Mouse (Mus musculus) liver, embryonic 16.5 days (tissue): ENCODE measurements around the gene Traf5. TPM values are rescaled to one million over a fixed set of nuclear protein-coding genes. Genes with fewer than 3 reads are reported as not detected.
A peak's percentile ranks its signal among the peaks of the same experiment; 100 is the strongest.

Experiments
- ATAC-seq: fragments of 200-750 bp; cut with Nextera tagmentation; 2 replicates; pipeline ENCODE4 v1.8.0; 2017; ENCODE audit warnings: low read depth, mild to moderate bottlenecking, moderate number of reproducible peaks, moderate library complexity
- H3K27ac ChIP-seq: fragments of 300-500 bp; sonication (generic); 2 replicates; pipeline ENCODE4 v1.5.1; 2014; ENCODE audit warnings: mild to moderate bottlenecking, low read length
- H3K27me3 ChIP-seq: fragments of 300-500 bp; sonication (generic); 2 replicates; pipeline ENCODE4 v1.6.1; 2014; ENCODE audit warnings: low read depth, low read length, mixed read lengths; ENCODE audit not compliant: control insufficient read depth, insufficient read depth
- H3K36me3 ChIP-seq: fragments of 300-500 bp; sonication (generic); 2 replicates; pipeline ENCODE4 v1.6.1; 2014; ENCODE audit warnings: mild to moderate bottlenecking; ENCODE audit not compliant: control insufficient read depth, insufficient read depth
- H3K4me1 ChIP-seq: fragments of 300-500 bp; sonication (generic); 2 replicates; pipeline ENCODE4 v1.6.1; 2014; ENCODE audit warnings: low read depth, low read length, mixed read lengths; ENCODE audit not compliant: control insufficient read depth
- H3K4me2 ChIP-seq: fragments of 300-500 bp; sonication (generic); 2 replicates; pipeline ENCODE4 v1.6.1; 2014; ENCODE audit warnings: low read depth, low read length, mixed read lengths
- H3K4me3 ChIP-seq: fragments of 300-500 bp; sonication (generic); 2 replicates; pipeline ENCODE4 v1.5.1; 2014; ENCODE audit warnings: low read depth, mild to moderate bottlenecking, low read length
- H3K9ac ChIP-seq: fragments of 300-500 bp; sonication (generic); 2 replicates; pipeline ENCODE4 v1.6.1; 2014; ENCODE audit warnings: low read depth, low read length
- H3K9me3 ChIP-seq: fragments of 300-500 bp; sonication (generic); replicated peaks from 2 replicates; pipeline ENCODE4 v1.6.1; 2016; ENCODE audit warnings: low read length; ENCODE audit not compliant: control insufficient read depth
- WGBS: fragments of 180-500 bp; shearing (Covaris S2); extraction: QIAGEN DNeasy Blood & Tissue Kit; methylation state at CpG from one replicate; pipeline ENCODE4 v1.1.7; 2014; ENCODE audit not compliant: insufficient replicate concordance; 5-methylcytosine and 5-hydroxymethylcytosine counted together
- polyA plus RNA-seq: library from polyadenylated mRNA; unstranded; fragments of >200 nt; fragmentation: Nextera tagmentation; extraction: Ambion mirVana; gene quantifications from 2 replicates; pipeline ENCODE4 v1.2.1, GENCODE M21; 2015

Traf5 gene
- polyA plus RNA-seq, 1 experiment from 2014 or later, result 5.3 TPM

DNA sequence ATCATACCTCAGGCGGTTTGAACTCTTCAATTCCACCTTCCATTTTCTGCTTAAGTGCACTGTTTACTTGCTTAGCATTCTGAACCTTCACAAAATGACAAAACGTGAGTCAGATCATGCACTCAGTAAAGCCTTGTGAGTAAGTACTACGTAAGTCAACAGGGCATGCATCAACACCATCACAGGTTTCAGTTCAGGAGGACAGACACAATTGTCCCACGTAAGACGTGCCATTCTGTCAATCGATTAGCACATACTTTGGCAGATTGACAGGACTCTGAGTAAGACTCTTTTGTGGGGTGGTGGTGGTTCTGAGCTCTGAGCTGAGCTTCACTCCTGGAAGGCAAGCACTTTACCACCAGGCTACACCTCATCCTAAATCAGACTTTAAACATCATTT lies 23.9 kb upstream of the Traf5 start:
- 82% methylated on average over 6 of the region's 6 CpGs for WGBS
- Histone ChIP-seq H3K36me3 (peaks cover 32% of the 10 kb centered on the region), H3K4me3 (no peak overlapping the region), H3K4me2 (no peak overlapping the region), H3K27me3 (no peaks in the 10 kb centered on the region), H3K4me1 (peaks cover 11% of the 10 kb centered on the region), H3K9me3 (no peaks in the 10 kb centered on the region), H3K27ac (no peak overlapping the region), H3K9ac (no peak overlapping the region)
- no peak for ATAC-seq

DNA sequence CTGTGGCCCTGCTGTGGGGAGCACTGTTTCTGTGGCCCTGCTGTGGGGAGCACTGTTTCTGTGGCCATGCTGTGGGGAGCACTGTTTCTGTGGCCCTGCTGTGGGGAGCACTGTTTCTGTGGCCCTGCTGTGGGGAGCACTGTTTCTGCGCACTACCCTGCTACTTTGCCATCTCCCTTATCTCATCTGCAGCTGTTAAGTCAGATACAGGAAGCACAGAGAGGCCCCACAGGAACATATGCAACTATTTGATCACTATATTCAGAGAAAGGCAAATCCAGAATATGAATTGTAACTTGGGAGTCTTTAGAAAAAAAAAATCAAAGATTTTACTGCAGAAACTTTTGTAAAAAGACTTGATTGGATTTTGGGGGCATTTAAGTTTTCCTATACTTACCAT lies 23.0 kb upstream of the Traf5 start:
- Histone ChIP-seq H3K9me3 (no peaks in the 10 kb centered on the region), H3K4me1 (peaks cover 11% of the 10 kb centered on the region), H3K4me3 (no peak overlapping the region), H3K36me3 (peaks cover 24% of the 10 kb centered on the region), H3K27ac (no peak overlapping the region), H3K4me2 (no peak overlapping the region), H3K27me3 (no peaks in the 10 kb centered on the region), H3K9ac (no peak overlapping the region)
- peak; percentile 87 for ATAC-seq
- 30% methylated on average over 1 of the region's 1 CpGs for WGBS

DNA sequence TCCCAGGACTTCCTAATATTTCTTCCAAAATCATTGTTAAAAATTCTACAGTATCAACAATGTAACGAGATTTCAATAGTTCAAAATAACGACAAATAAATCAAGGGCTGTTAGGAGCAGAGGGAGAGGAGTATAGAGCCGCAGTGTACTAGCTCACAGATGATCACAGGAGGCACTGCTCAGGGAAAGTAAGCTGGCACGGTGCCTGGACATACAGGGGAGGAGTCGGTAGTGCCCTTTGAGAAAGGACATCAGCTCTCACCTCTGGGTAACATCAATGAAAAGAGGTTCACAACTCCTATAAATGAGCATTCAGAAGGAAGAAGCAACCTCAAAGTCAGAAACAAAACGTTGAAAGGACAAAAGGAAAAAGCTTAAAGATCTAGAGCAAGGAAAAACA lies 16.8 kb upstream of the Traf5 start:
- Histone ChIP-seq H3K4me1 (peaks cover 7% of the 10 kb centered on the region), H3K27me3 (no peaks in the 10 kb centered on the region), H3K4me3 (no peak overlapping the region), H3K9me3 (no peaks in the 10 kb centered on the region), H3K9ac (no peak overlapping the region), H3K36me3 (peaks cover 6% of the 10 kb centered on the region), H3K4me2 (no peak overlapping the region), H3K27ac (no peak overlapping the region)
- ATAC-seq, result 0 out of 2 replicates have a peak, but pooled peaks have one; percentile 47
- 57% methylated on average over 6 of the region's 6 CpGs for WGBS

DNA sequence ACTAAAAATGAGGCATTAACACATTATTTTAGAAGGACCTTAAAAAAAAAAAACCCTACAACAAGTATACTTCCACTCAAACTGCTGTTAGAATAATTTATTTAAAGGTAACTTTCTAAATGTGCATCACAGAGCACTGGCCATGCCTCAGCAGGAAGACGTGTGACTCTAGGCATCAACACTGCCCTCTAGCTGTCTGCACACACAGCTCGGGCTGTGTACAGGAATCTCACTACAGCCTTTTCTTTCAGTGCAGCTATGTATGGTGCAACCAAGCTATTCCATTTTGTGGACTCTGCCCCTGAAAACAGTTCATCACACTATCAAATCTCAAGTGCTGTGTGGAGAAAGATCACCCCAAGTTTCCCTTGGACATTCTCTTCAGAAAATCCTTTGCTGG lies 15.0 kb upstream of the Traf5 start:
- peak; percentile 74 for ATAC-seq
- no peak overlapping the region for H3K27ac ChIP-seq

DNA sequence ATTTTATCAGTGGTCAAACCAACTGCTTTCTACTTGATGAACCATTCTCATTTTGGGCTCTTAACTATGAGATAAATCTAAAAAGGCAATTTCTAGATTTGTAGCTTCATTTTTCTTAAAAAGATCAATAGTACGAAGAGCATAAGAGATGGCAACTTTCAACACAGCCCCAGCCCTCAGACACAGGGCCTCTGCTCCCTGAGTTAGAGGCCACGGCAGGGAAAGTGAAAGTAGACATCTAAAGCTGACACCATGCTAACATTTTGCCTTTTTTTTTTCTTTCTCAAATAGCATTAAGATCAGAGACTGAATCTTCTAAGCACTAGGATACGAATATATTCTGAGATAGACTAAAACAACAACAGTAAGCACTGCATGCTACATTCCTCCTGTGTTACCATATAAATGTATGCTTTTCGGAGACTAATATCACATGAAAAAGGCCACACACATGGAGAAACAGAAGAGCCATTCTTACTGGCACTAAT lies 13.6 kb upstream of the Traf5 start:
- Histone ChIP-seq H3K9ac (no peak overlapping the region), H3K4me2 (no peak overlapping the region), H3K27me3 (no peaks in the 10 kb centered on the region), H3K4me3 (no peak overlapping the region), H3K27ac (no peak overlapping the region), H3K9me3 (no peaks in the 10 kb centered on the region), H3K36me3 (peaks cover under 1% of the 10 kb centered on the region), H3K4me1 (peaks cover 14% of the 10 kb centered on the region)
- no peak for ATAC-seq
- 74% methylated on average over 4 of the region's 4 CpGs for WGBS

More for the DNA sequence above, 15.0 kb upstream of the Traf5 start:
- Histone ChIP-seq H3K9me3 (no peaks in the 10 kb centered on the region), H3K4me2 (no peak overlapping the region), H3K9ac (no peak overlapping the region), H3K4me1 (peaks cover 10% of the 10 kb centered on the region), H3K27me3 (no peaks in the 10 kb centered on the region), H3K36me3 (peaks cover 4% of the 10 kb centered on the region), H3K4me3 (no peak overlapping the region)
- WGBS, result 13% methylated on average over 2 of the region's 2 CpGs

DNA sequence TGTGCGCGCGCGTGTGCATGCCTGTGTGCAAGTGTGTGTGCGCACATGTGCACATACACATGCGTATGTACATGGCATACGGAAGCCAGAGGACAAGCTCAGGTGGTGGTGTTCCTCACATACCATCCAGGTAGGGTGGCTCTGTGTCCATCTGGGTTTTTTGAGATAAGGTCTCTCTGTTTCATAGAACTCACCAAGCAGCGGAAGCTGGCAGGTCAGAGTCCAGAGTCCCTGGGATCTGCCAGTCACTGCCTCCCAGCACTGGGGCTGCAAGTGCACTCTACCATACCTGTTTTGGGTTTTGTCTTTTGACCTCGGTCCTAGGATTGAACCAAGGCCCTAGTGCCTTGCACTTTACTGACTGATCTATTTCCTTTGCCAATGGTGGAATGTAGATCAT lies 11.7 kb upstream of the Traf5 start:
- peak overlapping the region; percentile 44 for H3K27ac ChIP-seq
- H3K27me3 ChIP-seq, result no peaks in the 10 kb centered on the region
- no peak overlapping the region for H3K4me3 ChIP-seq
- peak; percentile 63 for ATAC-seq
- H3K9me3 ChIP-seq, result no peaks in the 10 kb centered on the region
- peaks cover 12% of the 10 kb centered on the region for H3K4me1 ChIP-seq
- whole genome bisulfite sequencing, result 92% methylated on average over 9 of the region's 9 CpGs
- peaks cover 6% of the 10 kb centered on the region for H3K36me3 ChIP-seq
- H3K9ac ChIP-seq, result no peak overlapping the region
- no peak overlapping the region for H3K4me2 ChIP-seq

DNA sequence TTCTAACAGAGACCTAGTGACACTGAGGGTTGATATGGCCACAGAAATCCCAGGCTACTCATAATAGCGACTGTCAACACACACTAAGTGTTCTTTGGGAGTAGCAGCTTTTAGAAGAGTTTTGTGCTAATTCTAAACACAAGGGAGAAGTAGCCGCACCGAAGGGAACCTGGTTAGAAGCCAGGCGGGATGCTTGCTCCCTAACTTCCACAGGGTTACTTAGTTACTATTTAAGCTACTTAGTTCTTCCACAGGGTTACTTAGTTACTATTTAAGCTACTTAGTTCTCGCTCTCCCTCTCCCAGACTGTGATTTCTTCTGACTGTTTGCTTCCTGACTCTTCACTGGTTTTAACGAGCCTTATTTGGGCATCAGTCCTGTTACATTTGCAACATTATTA lies 10.8 kb upstream of the Traf5 start:
- Histone ChIP-seq H3K4me2 (no peak overlapping the region), H3K36me3 (peaks cover 6% of the 10 kb centered on the region), H3K4me1 (peaks cover 12% of the 10 kb centered on the region), H3K27ac (no peak overlapping the region; the same call in 1 of the 2 replicates), H3K4me3 (no peak overlapping the region), H3K9me3 (no peaks in the 10 kb centered on the region), H3K27me3 (no peaks in the 10 kb centered on the region), H3K9ac (no peak overlapping the region)
- no peak for ATAC-seq
- WGBS, result 69% methylated on average over 6 of the region's 6 CpGs

DNA sequence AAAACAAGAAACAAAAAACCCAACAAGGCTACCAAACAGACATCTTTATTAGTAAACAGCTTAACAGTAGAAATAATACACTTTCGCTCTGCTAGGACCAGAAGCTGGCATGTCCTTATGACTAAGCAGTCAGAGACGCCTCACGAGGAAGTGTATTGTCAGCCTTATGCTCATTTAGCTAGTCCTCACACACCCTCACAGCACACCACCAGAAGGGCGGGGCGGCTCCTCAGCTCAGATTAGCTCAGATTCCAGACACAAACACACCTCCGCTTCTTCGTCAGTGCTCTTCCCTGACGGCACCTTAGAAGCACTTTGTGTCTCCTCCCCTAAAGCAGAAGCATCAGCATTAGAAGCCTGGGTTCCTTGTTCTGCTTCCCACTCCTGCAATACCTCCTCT lies 9.0 kb upstream of the Traf5 start:
- H3K27ac ChIP-seq, result no peak overlapping the region
- no peaks in the 10 kb centered on the region for H3K27me3 ChIP-seq
- 58% methylated on average over 8 of the region's 8 CpGs for WGBS
- H3K9me3 ChIP-seq, result no peaks in the 10 kb centered on the region
- no peak for ATAC-seq
- peaks cover 6% of the 10 kb centered on the region for H3K36me3 ChIP-seq
- H3K4me1 ChIP-seq, result peaks cover 7% of the 10 kb centered on the region
- no peak overlapping the region for H3K9ac ChIP-seq
- H3K4me2 ChIP-seq, result no peak overlapping the region
- no peak overlapping the region for H3K4me3 ChIP-seq

DNA sequence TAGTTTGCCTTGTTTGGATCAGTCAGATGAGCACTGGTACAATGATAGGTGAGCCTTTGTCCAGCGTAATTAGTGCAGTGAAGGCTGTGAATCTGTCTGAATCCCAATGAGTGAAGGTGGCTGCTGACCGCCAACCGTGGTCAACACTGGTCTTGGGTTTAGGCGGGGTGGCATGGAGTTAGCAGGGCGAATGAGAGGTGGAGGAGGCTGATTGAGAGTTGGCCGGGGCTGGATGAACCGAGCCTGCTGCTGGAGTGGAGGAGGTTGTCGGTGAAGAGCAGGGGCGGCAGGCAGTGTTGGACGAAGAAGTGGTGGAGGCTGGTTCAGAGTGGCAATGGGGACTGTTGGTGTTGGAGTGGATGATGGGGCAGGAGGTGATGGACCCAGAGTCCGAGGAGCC lies 8.4 kb upstream of the Traf5 start:
- Histone ChIP-seq H3K4me2 (no peak overlapping the region), H3K9me3 (no peaks in the 10 kb centered on the region), H3K27ac (no peak overlapping the region), H3K36me3 (peaks cover 6% of the 10 kb centered on the region), H3K27me3 (no peaks in the 10 kb centered on the region), H3K4me1 (peaks cover 7% of the 10 kb centered on the region), H3K4me3 (no peak overlapping the region), H3K9ac (no peak overlapping the region)
- WGBS, result 82% methylated on average over 11 of the region's 11 CpGs
- no peak for ATAC-seq
